Mouse (Mus musculus): Measurements from ENCODE around the gene Peli1.

- TF ChIP-seq CTCF (IDR thresholded peaks at IDR 0.05; ENCODE audit: extremely low read depth, insufficient read depth, insufficient read length, insufficient replicate concordance): no peak
- TF ChIP-seq POLR2A (IDR thresholded peaks at IDR 0.05; ENCODE audit: low read depth, low read length): no peak
These were observed 30.6 kb downstream of the Peli1 start for GRCm38 (mm10) chr11:21121737-21122136.

Data from spleen, adult 2 months (tissue).